Mouse (Mus musculus): ENCODE data around the gene Unc5cl. TPM values are rescaled to one million over a fixed set of nuclear protein-coding genes. Genes with fewer than 3 reads are reported as not detected.

The Unc5cl gene
- total and polyA plus RNA-seq, 2 experiments, result 0.43 TPM; not detected in 1

- Histone ChIP-seq H3K27me3 (ENCODE audit: control insufficient read depth, insufficient read depth, low read length) (no peaks in the 10 kb centered on the region), H3K4me3 (ENCODE audit: insufficient read depth, low read depth, low read length) (no peak overlapping the region), H3K36me3 (ENCODE audit: control insufficient read depth, insufficient read depth, low read length) (no peaks in the 10 kb centered on the region), H3K27ac (replicated peaks; ENCODE audit: insufficient read depth, low read depth, low read length) (no peak overlapping the region), H3K4me1 (ENCODE audit: control insufficient read depth, insufficient read depth, low read length) (no peaks in the 10 kb centered on the region), H3K79me2 (ENCODE audit: control insufficient read depth, insufficient read depth, low read length) (no peaks in the 10 kb centered on the region), H3K9ac (ENCODE audit: low read depth, low read length) (no peak overlapping the region)
- no peak for DNase-seq (ENCODE audit: extremely low read depth, low read depth, low spot score)
- WGBS, result 91% methylated on average over 8 of the region's 8 CpGs
- TF ChIP-seq CTCF (IDR thresholded peaks at IDR 0.05; ENCODE audit: low read depth, low read length) (no peak), POLR2A (IDR thresholded peaks at IDR 0.05; ENCODE audit: extremely low read depth, insufficient read depth, low read length) (no peak)
Observed at GRCm38 (mm10) chr17:48564931-48565330, 110.2 kb downstream of the Unc5cl start.

DNA sequence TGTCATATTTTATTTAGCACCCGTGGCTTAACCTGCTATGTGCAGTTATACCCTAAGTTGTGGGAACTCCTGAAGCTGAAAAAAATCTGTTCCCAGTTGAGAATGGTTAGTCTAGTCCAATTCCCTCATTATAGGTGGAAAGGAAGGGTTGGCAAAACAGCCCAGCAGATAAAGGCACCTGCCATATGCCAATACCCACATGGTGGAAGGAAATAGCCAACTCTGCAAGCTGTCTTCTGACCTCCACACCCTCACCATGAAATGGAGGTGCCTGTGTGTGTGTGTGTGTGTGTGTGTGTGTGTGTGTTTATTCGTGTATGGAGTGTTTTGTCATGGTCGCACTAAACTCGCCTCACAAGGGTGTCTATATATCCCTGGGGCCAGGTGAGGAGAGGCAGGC lies 115.0 kb downstream of the Unc5cl start:
- TF ChIP-seq POLR2A (IDR thresholded peaks at IDR 0.05; ENCODE audit: extremely low read depth, insufficient read depth, low read length) (no peak), CTCF (IDR thresholded peaks at IDR 0.05; ENCODE audit: low read depth, low read length) (no peak)
- Histone ChIP-seq H3K27me3 (ENCODE audit: control insufficient read depth, insufficient read depth, low read length) (no peaks in the 10 kb centered on the region), H3K79me2 (ENCODE audit: control insufficient read depth, insufficient read depth, low read length) (no peaks in the 10 kb centered on the region), H3K27ac (replicated peaks; ENCODE audit: insufficient read depth, low read depth, low read length) (no peak overlapping the region), H3K9ac (ENCODE audit: low read depth, low read length) (no peak overlapping the region), H3K4me1 (ENCODE audit: control insufficient read depth, insufficient read depth, low read length) (no peaks in the 10 kb centered on the region), H3K36me3 (ENCODE audit: control insufficient read depth, insufficient read depth, low read length) (no peaks in the 10 kb centered on the region), H3K4me3 (ENCODE audit: insufficient read depth, low read depth, low read length) (no peak overlapping the region)
- WGBS, result 78% methylated on average over 4 of the region's 4 CpGs
- no peak for DNase-seq (ENCODE audit: extremely low read depth, low read depth, low spot score)

DNA sequence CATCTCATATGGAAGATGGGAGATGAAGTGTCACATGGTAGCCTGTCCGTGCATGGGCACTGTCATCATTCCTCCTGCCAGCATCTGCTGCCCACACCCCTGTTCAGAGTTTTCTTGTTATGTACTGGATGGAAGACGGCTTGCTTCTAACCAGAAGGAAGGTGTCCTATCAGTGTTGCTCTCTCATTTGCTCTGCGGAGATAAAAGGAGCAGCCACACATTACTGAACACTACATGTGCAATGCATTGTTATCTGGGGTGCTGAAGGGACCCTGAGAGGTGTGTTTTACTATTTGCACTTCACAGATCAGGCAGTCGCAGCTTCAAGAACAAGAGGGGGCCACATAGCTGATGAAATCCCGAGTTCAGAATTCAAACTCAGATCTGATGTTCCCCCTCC lies 126.5 kb downstream of the Unc5cl start:
- DNase-seq (ENCODE audit: extremely low read depth, low read depth, low spot score), result no peak
- 75% methylated on average over 5 of the region's 5 CpGs for WGBS
- Histone ChIP-seq H3K4me1 (ENCODE audit: control insufficient read depth, insufficient read depth, low read length) (no peaks in the 10 kb centered on the region), H3K4me3 (ENCODE audit: insufficient read depth, low read depth, low read length) (no peak overlapping the region), H3K9ac (ENCODE audit: low read depth, low read length) (no peak overlapping the region), H3K79me2 (ENCODE audit: control insufficient read depth, insufficient read depth, low read length) (no peaks in the 10 kb centered on the region), H3K36me3 (ENCODE audit: control insufficient read depth, insufficient read depth, low read length) (no peaks in the 10 kb centered on the region), H3K27ac (replicated peaks; ENCODE audit: insufficient read depth, low read depth, low read length) (no peak overlapping the region), H3K27me3 (ENCODE audit: control insufficient read depth, insufficient read depth, low read length) (no peaks in the 10 kb centered on the region)
- TF ChIP-seq CTCF (IDR thresholded peaks at IDR 0.05; ENCODE audit: low read depth, low read length), result no peak
- no peak for TF ChIP-seq POLR2A (IDR thresholded peaks at IDR 0.05; ENCODE audit: extremely low read depth, insufficient read depth, low read length)

GRCm38 (mm10) chr17:48582486-48582990 lies 127.8 kb downstream of the Unc5cl start:
- Histone ChIP-seq H3K79me2 (ENCODE audit: control insufficient read depth, insufficient read depth, low read length) (no peaks in the 10 kb centered on the region), H3K36me3 (ENCODE audit: control insufficient read depth, insufficient read depth, low read length) (no peaks in the 10 kb centered on the region), H3K4me1 (ENCODE audit: control insufficient read depth, insufficient read depth, low read length) (no peaks in the 10 kb centered on the region), H3K27ac (replicated peaks; ENCODE audit: insufficient read depth, low read depth, low read length) (no peak overlapping the region), H3K4me3 (ENCODE audit: insufficient read depth, low read depth, low read length) (no peak overlapping the region), H3K27me3 (ENCODE audit: control insufficient read depth, insufficient read depth, low read length) (no peaks in the 10 kb centered on the region), H3K9ac (ENCODE audit: low read depth, low read length) (no peak overlapping the region)
- WGBS, result 56% methylated on average over 14 of the region's 14 CpGs
- TF ChIP-seq CTCF (IDR thresholded peaks at IDR 0.05; ENCODE audit: low read depth, low read length), result no peak
- no peak for TF ChIP-seq POLR2A (IDR thresholded peaks at IDR 0.05; ENCODE audit: extremely low read depth, insufficient read depth, low read length)
- no peak for DNase-seq (ENCODE audit: extremely low read depth, low read depth, low spot score)

DNA sequence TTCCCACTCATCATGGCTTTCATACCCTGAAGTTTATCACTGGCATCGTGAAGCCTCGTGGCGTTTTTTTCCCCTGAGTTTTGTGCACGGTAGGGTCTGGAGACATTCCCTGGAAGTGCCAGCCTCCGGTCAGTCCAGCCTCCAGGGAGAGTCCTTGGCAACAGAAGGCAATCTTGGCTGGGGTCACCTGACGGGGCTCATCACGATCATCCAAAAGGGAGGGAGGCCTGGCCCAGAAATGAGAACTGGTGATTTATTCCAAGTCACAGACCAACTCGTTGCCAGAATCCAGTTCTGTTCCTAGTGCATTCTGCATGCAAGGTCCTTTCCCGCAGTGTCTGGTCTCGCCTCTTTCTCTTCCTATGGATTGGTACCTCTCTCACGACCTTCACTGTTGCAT lies 128.7 kb downstream of the Unc5cl start:
- no peaks in the 10 kb centered on the region for H3K27me3 ChIP-seq (ENCODE audit: control insufficient read depth, insufficient read depth, low read length)
- no peaks in the 10 kb centered on the region for H3K4me1 ChIP-seq (ENCODE audit: control insufficient read depth, insufficient read depth, low read length)
- H3K79me2 ChIP-seq (ENCODE audit: control insufficient read depth, insufficient read depth, low read length), result no peaks in the 10 kb centered on the region
- H3K4me3 ChIP-seq (ENCODE audit: insufficient read depth, low read depth, low read length), result no peak overlapping the region
- H3K9ac ChIP-seq (ENCODE audit: low read depth, low read length), result no peak overlapping the region
- TF ChIP-seq POLR2A (IDR thresholded peaks at IDR 0.05; ENCODE audit: extremely low read depth, insufficient read depth, low read length) (no peak), CTCF (IDR thresholded peaks at IDR 0.05; ENCODE audit: low read depth, low read length) (no peak)
- DNase-seq (ENCODE audit: extremely low read depth, low read depth, low spot score), result no peak
- 74% methylated on average over 11 of the region's 11 CpGs for WGBS
- H3K27ac ChIP-seq (replicated peaks; ENCODE audit: insufficient read depth, low read depth, low read length), result no peak overlapping the region
- H3K36me3 ChIP-seq (ENCODE audit: control insufficient read depth, insufficient read depth, low read length), result no peaks in the 10 kb centered on the region

DNA sequence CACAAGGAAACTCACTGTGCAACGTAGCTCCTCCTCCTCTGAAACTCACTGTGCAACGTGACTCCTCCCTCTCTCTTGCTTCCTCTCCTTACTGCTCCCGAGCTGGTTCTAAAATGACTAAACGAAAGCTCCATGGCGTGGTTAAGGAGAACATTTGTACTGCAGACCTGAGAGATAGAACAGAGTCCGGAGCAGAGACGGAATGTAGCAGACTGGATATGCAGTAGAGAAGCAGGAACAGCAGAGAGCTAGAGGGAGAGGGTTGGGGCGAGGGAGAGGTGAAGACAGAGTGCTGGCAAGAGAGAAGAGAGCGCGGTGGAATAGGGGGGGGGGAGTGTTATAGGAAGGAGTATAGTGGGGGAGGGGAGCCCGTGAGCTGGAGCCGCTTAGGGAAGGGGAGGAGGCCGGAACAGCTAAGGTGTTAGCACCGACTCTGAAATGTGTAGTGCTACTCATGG lies 131.2 kb downstream of the Unc5cl start:
- peak overlapping the region; percentile 40; the same call in 1 of the 2 replicates for H3K9ac ChIP-seq (ENCODE audit: low read depth, low read length)

More for the DNA sequence above, 131.2 kb downstream of the Unc5cl start:
- TF ChIP-seq CTCF (IDR thresholded peaks at IDR 0.05; ENCODE audit: low read depth, low read length), result no peak
- TF ChIP-seq POLR2A (IDR thresholded peaks at IDR 0.05; ENCODE audit: extremely low read depth, insufficient read depth, low read length), result no peak
- no peaks in the 10 kb centered on the region for H3K27me3 ChIP-seq (ENCODE audit: control insufficient read depth, insufficient read depth, low read length)
- H3K79me2 ChIP-seq (ENCODE audit: control insufficient read depth, insufficient read depth, low read length), result no peaks in the 10 kb centered on the region
- no peak overlapping the region for H3K27ac ChIP-seq (replicated peaks; ENCODE audit: insufficient read depth, low read depth, low read length)
- H3K36me3 ChIP-seq (ENCODE audit: control insufficient read depth, insufficient read depth, low read length), result no peaks in the 10 kb centered on the region
- peak; percentile 16 for DNase-seq (ENCODE audit: extremely low read depth, low read depth, low spot score)
- no peaks in the 10 kb centered on the region for H3K4me1 ChIP-seq (ENCODE audit: control insufficient read depth, insufficient read depth, low read length)
- H3K4me3 ChIP-seq (ENCODE audit: insufficient read depth, low read depth, low read length), result peak overlapping the region; percentile 18; the same call in 1 of the 2 replicates
- WGBS, result 4% methylated on average over 14 of the region's 14 CpGs

Measured in liver, adult 2 months (tissue).